Mouse (Mus musculus): ENCODE measurements around the gene Adora1.
A peak's percentile ranks its signal among the peaks of the same experiment; 100 is the strongest.

Adora1 gene

DNA sequence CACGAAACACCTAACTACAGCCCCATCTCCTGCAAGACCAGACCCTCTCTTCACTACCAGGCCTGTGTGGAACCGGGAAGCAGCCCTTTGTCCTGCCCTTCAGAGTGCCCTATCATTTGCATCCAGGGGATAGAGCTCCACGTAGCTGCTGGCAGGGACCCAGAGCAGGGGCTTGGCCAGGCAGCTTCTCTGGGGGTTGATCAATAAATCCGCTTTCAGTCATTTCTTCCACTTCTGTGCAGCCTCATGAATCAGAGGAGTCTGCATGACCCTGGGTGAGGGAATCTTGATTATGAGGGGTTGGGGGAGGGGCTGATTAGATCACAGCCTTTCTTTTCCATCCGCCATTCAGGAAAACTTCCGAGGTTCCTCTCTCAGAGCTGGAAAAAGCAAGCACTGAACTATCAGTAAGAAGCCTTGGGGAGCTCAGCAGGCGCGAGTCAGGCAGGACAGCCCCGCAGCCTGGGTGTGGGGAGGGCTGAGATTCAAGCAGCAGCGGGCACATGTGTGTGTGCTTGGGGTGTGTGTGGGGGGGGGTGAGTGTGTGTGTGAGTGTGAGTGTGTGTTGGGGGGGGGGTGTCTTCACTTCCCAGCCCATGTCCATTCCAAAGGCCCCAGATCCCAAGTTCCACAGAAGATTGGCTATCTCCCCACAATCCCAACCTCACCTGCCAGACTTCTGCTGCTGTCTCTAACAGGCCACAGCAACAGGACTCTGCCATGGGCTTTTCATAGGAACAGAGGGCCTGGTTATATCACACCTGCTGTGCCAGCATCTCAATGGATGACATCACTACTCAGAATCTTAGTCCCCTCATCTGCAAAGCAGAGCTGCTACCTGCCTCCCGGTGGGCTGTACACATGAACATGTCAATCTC, 19.2 kb downstream of the Adora1 start:
- no peak for DNase-seq

DNA sequence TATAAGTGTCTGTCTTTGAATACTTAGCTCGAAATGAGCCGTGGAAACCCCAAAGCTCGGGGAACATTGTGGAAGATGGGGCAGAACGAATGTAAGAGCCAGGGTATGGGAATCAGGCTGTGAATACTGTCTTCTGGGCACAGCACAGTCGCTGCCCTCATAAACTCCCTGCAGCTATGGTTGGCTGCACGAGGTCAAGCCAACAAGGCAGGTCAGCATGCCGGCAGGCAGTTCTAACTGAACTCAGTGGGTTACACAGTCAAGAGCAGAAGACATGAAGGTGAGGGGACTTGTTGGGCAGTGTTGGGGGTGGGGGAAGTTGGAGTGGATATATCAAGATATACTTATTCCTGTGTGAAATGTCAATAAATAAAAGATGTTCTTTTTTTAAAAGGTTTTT, 20.2 kb downstream of the Adora1 start:
- no peak for DNase-seq

DNA sequence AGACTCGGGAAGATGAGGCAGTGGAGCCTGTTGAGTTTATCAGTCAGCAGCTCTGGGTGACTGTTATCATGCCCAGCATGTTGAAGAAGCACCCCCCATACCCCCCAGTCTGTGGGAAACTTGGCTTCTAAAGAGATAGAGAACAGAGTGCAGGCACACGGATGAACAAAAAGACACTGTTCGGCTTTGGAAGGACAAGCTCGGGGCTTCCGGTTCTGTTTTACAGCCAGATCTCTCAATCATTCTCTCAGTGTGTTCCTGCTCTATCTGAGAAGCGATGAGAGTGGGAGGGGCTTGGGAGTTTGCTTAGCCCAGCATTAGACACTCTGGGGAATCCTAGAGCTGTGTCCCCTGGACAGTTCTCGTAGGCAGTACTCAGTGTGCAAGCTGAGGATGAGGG, 21.8 kb downstream of the Adora1 start:
- DNase-seq = no peak

DNA sequence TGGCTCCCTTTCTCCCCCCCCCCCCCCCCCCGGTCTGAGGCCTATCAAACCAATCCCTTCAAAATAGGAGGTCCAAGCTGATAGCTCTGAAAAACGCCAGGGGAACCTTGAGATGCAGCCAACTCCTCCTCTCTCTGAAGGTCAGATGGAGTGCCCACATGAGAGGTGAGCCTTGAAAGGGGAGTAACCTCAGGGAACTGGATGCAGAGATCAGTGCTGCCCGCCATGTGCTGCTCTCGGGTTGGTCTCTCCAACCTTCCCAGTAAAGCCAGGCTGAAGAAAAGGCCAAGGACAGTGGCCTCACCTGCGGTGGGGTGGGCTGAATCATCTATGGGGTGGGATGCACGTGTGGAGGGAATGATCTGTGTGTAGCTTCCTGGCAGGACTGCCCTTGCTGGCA, 22.9 kb downstream of the Adora1 start:
- DNase-seq = no peak

DNA sequence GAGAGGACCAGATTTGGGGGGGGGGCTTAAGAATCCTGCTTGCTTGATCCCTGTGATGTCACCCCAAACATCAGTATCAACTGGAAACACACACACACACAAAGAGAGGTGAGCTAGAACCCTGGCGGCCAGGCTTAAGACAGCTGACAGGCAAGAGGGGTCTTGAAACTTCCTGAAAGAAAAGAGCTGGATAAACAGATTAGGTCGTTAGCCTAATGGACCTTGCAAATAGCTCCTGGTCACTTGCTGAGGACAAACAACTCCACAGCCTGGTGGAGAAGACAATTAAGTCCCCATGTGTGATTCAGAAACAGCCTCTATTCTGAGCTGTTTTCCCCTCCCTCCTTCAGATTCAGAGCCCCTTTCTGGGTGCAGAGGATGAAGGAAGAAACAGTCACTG, 23.6 kb downstream of the Adora1 start:
- no peak for DNase-seq

DNA sequence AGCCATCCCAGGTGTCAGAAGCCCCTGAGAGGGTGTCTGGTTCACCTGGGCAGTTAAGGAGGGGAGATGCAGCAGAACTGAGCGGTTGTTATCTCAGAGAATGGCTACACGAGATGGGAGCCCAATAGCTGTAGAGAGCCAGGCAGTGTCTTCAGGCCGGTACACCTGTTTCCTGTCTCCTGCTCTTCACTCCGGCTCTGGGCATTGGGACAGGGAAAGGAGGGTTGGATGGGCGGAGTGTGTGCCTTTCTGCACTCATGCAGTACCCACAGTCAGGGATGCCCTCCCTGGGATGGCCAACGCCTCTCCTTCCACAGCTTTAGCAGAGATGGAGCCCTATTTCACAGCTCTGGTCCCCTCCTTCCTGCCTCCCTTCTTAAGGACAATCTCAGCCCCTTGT, 24.2 kb downstream of the Adora1 start:
- DNase-seq = no peak

DNA sequence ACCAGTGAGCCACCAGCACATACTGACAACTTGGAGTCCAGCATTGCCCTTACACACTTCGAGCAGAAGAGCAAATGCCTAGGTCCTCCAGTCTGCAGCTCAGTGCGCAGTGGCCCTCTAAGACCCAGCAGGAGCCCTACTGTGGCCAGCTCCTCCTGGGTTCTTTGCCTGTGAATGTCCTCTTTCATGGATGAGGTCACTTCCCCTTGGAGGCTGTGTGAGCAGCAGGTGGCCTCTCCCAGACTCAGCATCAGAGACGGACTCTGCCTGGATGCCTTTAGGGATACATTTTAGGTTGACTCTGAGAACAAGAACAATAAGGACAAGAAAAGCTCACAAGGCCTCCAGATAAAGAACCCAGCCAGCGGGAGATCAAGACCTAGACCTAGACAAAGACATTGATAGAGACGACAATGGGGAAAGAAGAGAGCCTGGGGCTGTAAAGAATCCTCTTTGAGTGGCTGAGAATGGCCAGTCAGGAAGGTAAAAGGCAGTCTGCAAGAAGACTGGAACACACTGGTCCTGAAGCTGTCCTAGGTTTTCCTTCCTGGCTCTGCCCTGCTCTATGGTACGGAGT, 25.0 kb downstream of the Adora1 start:
- DNase-seq = no peak

DNA sequence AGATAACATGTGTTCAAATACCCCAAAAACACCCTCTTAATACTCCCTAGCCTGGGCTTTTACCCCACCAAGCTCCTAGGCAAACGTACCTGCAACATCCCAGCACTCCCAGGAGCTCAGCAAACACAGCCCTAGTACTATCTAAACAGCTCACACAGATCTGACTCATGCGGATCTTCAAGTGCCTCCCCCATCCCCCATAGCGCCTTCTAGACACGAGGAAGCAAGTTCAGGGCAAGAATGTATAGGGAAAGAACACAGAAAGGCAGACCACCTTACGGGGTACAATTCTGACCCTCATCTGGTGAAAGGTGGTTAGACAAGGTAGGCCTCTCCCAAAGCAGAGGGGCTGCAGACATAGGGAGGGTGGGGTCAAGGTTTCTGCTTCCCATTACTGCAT, 29.1 kb downstream of the Adora1 start:
- DNase-seq = no peak

DNA sequence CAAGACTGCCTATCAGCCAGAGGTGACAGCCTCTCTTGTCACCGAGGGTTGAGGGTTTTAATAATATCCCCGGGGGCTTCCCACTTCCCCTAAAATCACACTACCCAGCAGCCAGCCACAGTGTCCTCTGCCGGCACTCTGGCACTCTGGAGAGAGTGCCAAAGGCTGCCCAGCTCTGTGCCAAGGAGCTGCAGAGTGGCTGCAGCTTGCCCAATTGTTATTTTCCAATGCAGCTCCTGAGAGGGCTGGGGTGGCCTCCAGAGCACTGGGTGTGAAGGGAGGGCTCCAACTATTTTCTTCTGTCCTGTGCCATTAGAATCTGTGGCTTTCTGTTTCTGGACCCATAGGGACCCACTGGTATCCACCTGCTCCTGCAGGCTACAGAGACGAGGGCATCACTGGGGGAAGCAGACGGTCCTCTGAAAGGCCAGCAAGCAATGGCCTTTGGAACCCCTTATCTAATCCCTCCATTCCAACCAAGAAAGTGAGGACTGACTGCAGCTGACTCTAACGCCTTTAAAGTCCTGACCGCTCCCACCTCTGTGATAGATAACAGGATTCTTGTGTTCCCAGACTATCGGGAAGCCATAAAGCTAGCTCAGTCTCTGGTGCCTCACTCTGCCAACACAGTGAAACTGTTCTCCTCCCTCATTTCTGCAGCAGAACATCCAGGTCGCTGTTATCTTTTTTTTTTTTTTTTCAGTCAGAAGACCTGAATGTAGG, 29.8 kb downstream of the Adora1 start:
- DNase-seq = peak; percentile 83 to 86

DNA sequence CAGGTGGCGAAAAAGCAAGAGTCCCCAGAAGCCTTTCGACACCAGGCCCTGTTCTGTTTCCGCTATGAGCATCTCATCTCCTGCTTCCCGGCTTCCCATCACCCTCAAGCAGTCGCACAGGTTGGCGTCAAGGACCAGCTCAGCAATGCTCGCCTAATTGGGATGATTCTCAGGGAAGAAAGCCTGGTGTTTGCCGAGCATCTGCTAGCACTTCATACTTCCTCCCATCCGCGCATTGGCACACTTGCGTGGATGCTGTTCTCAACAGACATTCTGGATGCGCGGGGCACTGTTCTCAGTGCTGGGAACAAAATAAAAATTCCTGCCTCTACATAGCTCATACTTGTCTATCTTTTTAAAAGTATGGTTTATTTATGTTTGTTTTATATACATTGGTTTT, 31.0 kb downstream of the Adora1 start:
- no peak for DNase-seq

DNA sequence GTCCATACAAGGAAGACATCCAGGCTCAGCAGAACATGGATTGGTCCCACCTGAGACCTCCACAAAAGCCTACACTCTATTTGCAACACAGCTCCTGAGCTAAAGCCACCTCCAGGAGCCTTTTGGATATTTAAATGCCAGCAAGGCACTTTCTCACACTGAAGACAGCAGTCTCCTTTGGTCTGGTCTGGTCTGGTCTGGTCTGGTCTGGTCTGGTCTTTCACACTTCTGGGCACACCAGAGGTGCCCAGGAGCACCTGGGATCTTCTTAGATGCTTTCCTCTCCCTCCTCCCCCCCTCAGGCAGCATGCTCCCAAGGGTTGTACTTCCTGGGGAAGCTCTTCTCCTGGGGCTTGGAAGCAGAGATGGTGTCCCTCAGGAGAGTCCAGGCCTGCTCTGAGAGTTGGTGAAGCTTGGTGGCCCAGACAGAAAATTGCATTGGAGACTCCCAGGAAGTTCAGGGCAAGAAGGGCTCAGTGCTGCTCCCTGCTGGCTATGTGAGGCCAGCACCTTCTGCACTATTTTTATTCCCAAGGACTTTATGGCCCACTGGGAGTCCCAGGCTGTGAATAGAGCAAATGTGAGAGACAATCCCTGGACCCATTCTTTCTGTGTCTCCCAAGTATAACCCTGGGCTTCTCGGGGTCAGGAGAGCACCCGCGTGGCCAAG, 33.3 kb downstream of the Adora1 start:
- peak; percentile 63 to 72 for DNase-seq

DNA sequence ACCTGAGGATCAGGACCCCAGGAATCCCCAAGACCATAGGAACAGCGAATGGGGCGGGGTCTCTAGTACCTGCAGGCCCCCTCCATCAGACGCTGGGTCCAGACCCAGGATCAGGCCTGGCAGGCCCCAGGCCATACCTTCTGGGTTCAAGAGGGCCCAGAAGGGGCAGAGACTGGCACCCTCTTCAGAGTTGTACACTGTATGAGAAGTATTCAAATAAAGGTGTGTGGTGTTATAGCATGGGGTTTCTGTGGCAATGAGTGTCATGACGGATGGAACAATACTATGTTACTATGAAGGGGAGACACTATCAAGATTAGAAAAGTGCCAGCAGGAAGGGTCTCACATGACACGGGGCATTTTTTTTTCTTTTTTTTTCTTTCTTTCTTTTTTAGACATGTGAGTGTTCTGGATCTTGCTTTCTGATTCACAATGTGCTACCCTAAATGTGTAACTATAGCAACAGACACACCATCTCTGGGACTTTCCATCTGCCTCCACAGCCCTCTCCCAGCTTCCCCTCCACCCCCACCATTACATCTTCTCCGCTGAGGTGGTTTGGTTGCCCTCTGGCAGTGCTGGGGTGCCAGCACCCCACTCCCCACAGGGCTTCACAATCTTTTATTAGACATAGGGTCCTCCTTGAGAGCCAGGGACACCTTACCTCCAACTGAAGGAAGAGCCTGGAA, 34.1 kb downstream of the Adora1 start:
- no peak for DNase-seq

DNA sequence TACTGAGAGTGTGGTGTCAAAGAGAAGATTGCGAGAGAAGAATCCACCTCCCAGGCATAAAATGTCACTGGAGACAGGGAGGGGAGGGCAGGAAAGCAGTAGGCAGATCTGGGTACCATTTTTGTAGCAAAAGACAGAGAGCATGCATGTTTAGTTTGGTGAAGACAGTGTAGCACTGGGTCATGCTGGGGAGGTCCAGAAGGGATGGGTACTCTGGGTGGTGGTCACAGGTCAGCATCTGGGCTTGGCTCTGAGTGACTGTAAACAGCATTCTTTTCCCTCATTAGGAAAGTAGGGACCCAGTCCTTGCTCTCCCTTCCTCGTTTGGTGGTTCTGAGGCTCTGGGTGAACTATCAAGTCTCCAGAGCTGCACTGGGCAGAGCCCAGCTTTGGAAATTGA, 34.8 kb downstream of the Adora1 start:
- no peak for DNase-seq

DNA sequence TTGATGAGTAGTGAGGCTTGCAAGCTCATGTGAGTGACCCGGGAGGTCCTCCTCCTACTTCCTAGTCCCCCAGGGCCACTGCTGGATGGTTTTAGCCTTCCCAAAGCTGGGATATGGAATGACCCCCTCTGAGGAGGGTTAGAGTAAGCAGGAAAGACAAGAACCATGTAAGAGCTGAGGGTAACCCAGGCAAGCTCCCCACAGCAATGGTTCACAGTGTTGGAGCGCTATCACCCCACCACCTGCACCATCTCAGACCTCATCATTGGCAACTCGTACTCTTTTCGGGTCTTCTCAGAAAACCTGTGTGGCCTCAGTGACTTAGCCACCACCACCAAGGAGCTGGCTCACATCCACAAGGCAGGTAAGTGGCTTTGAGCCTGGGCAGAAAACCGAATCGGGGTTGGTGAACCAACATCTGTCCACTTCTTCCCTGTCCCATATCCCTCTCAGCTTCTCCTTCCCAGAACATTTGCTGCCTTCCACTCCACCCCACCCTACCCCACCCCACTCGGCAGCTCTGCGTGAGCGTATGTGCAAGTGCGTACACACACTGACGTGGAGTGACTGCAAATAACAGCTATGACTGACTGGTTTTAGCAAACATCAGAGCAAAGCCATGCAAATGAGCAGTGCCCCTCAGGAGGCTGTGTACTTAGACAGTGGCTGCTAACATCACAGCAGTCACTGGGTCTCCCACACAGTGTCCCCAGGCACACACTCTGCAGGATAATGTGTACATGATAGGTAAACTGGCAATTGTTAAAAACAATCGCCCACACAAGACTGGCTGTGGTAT, 36.8 kb downstream of the Adora1 start:
- DNase-seq = no peak

DNA sequence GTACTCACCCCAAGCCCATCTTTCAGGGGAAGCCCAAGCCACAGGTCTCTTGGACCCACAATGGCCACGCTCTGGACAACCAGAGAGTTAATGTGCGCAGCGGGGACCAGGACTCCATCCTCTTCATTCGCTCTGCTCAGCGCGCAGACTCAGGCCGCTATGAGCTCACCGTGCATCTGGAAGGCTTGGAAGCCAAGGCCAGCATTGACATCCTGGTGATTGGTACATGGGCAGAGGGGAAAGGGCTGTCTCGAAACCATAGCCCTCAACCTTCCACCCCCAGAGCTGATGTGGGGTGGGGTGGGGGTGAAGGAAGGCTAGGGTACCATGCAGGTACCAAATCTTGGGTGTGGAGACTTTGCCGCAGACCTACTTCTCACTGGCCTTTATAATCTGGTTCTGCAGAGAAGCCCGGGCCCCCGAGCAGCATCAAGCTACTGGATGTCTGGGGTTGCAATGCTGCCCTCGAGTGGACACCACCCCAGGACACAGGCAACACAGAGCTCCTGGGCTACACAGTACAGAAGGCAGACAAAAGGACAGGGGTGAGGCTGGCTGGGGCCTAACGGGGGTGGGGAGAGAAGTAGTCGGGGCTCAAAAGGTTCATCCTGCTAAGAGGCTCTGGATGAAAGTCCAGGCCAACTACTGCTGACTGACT, 37.8 kb downstream of the Adora1 start:
- DNase-seq = no peak

DNA sequence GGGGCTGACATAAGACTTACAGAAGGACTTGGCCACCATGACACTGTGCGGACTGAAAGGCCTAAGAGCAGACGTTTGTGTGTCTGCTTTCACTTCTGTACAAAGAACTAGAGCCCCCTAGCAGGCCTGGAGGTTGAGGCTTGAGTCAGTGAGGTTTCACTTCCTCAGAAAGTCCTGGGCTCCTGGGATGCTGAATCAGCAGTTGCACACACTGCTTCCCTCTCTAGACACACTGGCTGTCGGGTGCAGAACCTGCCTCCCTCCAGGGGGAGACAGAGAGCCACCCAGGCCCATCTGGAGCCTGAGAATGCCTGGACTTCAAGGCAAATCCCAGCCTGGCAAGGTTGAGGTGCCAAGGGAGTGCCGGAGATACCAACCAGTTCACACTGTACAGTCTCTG, 38.8 kb downstream of the Adora1 start:
- peak; percentile 76 to 77 for DNase-seq

DNA sequence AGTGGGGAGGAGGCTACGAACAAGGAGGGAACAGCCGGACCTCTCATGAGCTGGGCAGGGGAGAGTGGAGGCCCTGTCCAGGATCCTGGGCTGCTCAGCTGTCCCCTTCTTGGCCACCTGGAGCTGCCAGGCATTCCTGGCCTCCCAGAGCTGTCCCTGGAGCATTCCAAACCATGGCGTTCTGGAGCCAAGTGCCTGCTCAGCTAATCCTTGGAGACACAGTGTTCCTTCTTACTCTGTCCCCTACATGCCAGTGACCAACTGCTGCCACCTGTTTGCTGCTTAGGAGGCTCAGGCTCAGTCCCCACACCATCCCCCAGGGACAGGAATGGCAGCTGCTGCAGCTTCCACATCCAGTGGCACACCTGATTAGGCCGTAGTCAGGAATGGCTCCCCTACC, 39.3 kb downstream of the Adora1 start:
- DNase-seq = peak; percentile 67 to 68

DNA sequence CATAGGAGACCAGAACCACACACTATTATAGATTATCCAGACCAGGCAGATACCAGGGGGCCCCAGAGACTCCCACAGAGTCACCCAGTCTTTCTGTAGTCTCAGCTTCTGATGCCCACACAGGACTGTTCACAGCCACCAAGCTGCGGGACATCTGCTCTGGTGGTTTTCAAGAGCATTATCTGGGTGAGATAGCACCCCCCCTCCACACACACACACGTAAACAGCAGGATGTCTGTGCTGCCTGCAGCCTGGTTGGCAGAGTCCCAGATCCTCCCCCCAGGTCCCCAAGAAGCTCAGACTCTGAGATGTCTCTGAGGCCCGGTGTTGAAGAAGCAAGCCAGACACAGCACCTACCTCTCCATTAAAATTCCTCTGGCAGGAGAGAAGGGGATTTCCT, 39.7 kb downstream of the Adora1 start:
- peak; percentile 45 to 53 for DNase-seq

DNA sequence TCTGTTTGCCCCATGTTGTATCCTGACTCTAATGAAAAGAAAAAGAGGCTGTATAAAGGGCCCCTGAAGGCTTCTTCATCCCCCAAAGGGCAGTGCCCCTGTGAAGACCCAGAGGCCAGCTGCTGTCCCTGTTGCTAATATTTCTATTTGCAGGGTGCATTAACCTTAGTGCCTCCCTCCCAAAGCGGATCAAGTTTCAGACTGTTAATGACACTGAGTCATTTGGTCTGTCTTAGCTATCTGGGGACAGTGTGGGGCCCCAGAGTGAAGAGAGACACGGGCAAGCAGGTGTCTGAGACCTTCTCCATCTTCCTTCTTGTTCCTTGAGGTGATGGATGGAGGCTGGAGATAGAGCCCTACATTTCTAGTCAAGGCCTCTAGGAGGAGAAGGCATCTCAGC, 40.1 kb downstream of the Adora1 start:
- DNase-seq = no peak

DNA sequence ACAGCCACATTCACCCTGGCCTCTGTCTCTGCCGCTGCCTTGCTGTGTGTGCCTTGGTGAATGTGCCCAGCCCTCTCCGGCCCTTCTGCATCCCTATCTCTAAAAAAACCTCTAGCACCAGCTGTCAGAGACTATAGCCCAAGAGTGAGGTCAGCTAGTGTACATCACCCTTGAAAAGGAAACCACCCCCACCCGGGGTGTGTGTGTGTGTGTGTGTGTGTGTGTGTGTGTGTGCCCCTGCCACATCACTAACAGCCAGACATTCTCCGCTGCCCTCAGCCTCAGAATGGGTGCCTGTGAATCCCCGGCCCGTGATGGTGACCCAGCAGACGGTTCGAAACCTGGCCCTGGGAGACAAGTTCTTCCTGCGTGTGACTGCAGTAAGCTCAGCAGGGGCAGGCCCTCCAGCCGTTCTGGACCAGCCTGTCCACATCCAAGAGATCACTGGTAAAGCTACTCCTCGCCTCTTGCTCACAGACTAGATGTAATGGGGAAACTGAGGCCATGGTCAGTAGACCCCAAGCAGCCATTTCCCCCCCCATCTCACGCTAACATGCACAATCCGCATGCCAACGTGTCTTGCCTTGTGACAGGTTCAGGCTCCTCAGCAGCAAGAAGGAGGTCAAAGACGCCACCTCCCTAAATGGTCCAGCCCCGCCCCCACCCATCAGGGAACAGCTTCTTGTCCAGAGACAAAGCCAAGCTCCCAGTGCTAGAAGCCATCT, 40.8 kb downstream of the Adora1 start:
- no peak for DNase-seq
